Mouse (Mus musculus) midbrain, embryonic 11.5 days (tissue): ENCODE data around the gene Sez6l. TPM values are rescaled to one million over a fixed set of nuclear protein-coding genes. Genes with fewer than 3 reads are reported as not detected.
A peak's percentile ranks its signal among the peaks of the same experiment; 100 is the strongest.

ENCODE experiments used
- ATAC-seq: fragments of 200-750 bp; cut with Nextera tagmentation; 2 replicates; pipeline ENCODE4 v1.8.0; 2017; ENCODE audit warnings: moderate TSS enrichment, moderate library complexity; ENCODE audit not compliant: low FRiP score
- DNase-seq: peaks from one replicate; pipeline ENCODE4 v3.0.0; 2015; ENCODE audit warnings: low spot score; ENCODE audit errors: missing footprints
- H3K27ac ChIP-seq: fragments of 300-500 bp; sonication (generic); 2 replicates; pipeline ENCODE4 v1.5.1; 2014; ENCODE audit warnings: low read depth, low read length
- H3K27me3 ChIP-seq: fragments of 300-500 bp; sonication (generic); 2 replicates; pipeline ENCODE4 v1.6.1; 2014; ENCODE audit warnings: mild to moderate bottlenecking, low read length, moderate library complexity, mixed read lengths; ENCODE audit not compliant: control insufficient read depth, insufficient read depth
- H3K36me3 ChIP-seq: fragments of 300-500 bp; sonication (generic); 2 replicates; pipeline ENCODE4 v1.6.1; 2014; ENCODE audit warnings: mild to moderate bottlenecking, low read length, moderate library complexity, mixed read lengths; ENCODE audit not compliant: control insufficient read depth, insufficient read depth
- H3K4me1 ChIP-seq: fragments of 300-500 bp; sonication (generic); 2 replicates; pipeline ENCODE4 v1.6.1; 2014; ENCODE audit warnings: low read length; ENCODE audit not compliant: control insufficient read depth, insufficient read depth
- H3K4me2 ChIP-seq: fragments of 300-500 bp; sonication (generic); 2 replicates; pipeline ENCODE4 v1.6.1; 2014; ENCODE audit warnings: mild to moderate bottlenecking, moderate library complexity
- H3K4me3 ChIP-seq: fragments of 300-500 bp; sonication (generic); 2 replicates; pipeline ENCODE4 v1.5.1; 2014; ENCODE audit warnings: low read depth, low read length
- H3K9ac ChIP-seq: fragments of 300-500 bp; sonication (generic); 2 replicates; pipeline ENCODE4 v1.6.1; 2014; ENCODE audit warnings: low read length
- H3K9me3 ChIP-seq: fragments of 300-500 bp; sonication (generic); 2 replicates; pipeline ENCODE4 v1.6.1; 2016; ENCODE audit warnings: low read length; ENCODE audit not compliant: control insufficient read depth
- WGBS: fragments of 180-500 bp; shearing (Covaris S2); extraction: QIAGEN DNeasy Blood & Tissue Kit; methylation state at CpG from one replicate; pipeline ENCODE4 v1.1.7; 2014; 5-methylcytosine and 5-hydroxymethylcytosine counted together
- polyA plus RNA-seq: library from polyadenylated mRNA; unstranded; fragments of >200 nt; fragmentation: Nextera tagmentation; extraction: Ambion mirVana; gene quantifications from 2 replicates; pipeline ENCODE4 v1.2.1, GENCODE M21; 2014

The Sez6l gene
- polyA plus RNA-seq, 1 experiment from 2014 or later: 2.6 TPM

DNA sequence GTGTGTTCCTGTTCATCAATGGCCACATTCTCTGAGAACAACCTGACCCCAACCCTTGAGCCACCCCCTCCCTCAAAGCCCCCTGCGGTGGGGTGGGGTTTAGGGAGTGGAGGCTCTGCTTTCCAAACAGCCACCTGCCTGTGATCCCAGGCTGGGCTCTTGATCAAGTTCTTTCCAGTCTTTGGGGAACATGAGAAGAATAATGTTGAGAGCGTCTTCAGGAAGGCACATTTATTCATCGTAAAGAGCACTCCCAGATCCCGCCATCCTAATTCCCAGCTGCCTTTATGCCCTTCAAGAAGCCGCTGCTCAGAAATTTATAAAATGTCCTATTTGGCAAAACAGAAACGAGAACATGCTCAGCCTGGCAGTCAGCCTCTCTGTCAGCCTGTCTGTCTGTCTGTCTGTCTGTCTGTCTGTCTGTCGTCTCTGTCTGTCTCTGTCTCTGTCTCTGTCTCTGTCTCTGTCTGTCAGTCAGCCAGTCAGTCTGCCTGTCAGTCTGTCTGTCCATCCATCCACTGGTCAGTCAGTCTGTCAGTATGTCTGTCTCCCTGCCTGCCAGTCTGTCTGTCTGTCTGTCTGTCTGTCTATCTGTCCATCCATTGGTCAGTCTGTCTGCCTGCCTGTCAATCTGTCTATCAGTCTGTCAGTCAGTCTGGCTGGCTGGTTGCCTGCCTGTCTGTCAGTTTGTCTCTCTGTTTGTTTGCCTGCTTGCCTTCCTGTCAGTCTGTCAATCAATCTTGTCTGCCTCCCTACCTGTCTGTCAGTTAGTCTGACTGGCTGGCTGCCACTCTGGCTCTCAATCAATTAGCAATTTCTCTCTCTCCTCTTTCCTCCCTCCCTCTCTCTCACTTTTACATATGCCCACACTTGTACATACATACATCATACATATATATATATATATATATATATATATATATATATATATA, 19.0 kb upstream of the Sez6l start:
- no peaks in the 10 kb centered on the region for H3K27me3 ChIP-seq
- no peaks in the 10 kb centered on the region for H3K36me3 ChIP-seq
- H3K4me3 ChIP-seq: no peak overlapping the region
- H3K4me1 ChIP-seq: peaks cover 10% of the 10 kb centered on the region; the same call in 1 of the 2 replicates
- no peak overlapping the region; the same call in 1 of the 2 replicates for H3K27ac ChIP-seq
- DNase-seq (peak; percentile 75), ATAC-seq (no peak)
- H3K9me3 ChIP-seq: no peaks in the 10 kb centered on the region
- WGBS: 71% methylated on average over 7 of the region's 7 CpGs
- H3K4me2 ChIP-seq: no peak overlapping the region
- H3K9ac ChIP-seq: no peak overlapping the region

- ATAC-seq (no peak), DNase-seq (no peak)
- Histone ChIP-seq H3K27me3 (no peaks in the 10 kb centered on the region), H3K36me3 (no peaks in the 10 kb centered on the region), H3K4me1 (peaks cover 10% of the 10 kb centered on the region; the same call in 1 of the 2 replicates), H3K4me2 (no peak overlapping the region), H3K9ac (no peak overlapping the region), H3K27ac (no peak overlapping the region), H3K4me3 (no peak overlapping the region), H3K9me3 (no peaks in the 10 kb centered on the region)
- WGBS: 84% methylated on average over 1 of the region's 1 CpGs
Measured at GRCm38 (mm10) chr5:112591706-112592105, 14.7 kb upstream of the Sez6l start.

DNA sequence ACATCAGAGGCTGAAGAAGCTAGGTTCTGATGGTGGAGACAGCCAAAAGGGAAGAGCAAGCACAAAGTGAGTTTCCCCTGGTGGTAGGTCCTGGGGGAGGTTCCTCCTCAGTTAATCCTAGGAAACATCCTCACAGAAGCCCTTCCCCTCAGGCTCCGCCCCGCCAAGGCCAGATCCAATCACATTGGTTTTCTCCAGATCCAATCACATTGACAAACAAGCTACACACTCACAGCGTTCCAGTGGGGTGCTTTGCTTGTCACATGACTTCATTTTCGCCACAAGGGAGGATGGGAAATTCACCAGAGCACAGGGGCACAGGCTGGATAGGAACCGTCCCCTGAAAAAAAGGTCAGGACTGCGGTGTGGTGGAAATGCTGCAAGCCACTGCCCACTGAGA, 9.1 kb upstream of the Sez6l start:
- H3K27ac ChIP-seq: no peak overlapping the region
- peaks cover 7% of the 10 kb centered on the region for H3K4me1 ChIP-seq
- no peaks in the 10 kb centered on the region for H3K9me3 ChIP-seq
- DNase-seq (peak; percentile 53), ATAC-seq (no peak)
- 0 out of 2 replicates have a peak, but pooled peaks cover 2% of the 10 kb centered on the region for H3K27me3 ChIP-seq
- no peak overlapping the region for H3K4me3 ChIP-seq
- 49% methylated on average over 6 of the region's 6 CpGs for WGBS
- H3K36me3 ChIP-seq: no peaks in the 10 kb centered on the region
- no peak overlapping the region for H3K4me2 ChIP-seq
- H3K9ac ChIP-seq: no peak overlapping the region

- 93% methylated on average over 4 of the region's 4 CpGs for WGBS
- Histone ChIP-seq H3K36me3 (no peaks in the 10 kb centered on the region), H3K9me3 (no peaks in the 10 kb centered on the region), H3K4me3 (no peak overlapping the region), H3K27me3 (0 out of 2 replicates have a peak, but pooled peaks cover 2% of the 10 kb centered on the region), H3K9ac (no peak overlapping the region), H3K4me1 (peaks cover 7% of the 10 kb centered on the region), H3K27ac (no peak overlapping the region), H3K4me2 (no peak overlapping the region)
- no peak for DNase-seq
- ATAC-seq: no peak
Measured at GRCm38 (mm10) chr5:112584155-112584769, 7.3 kb upstream of the Sez6l start.

- DNase-seq (peak; percentile 84), ATAC-seq (0 out of 2 replicates have a peak, but pooled peaks have one; percentile 16)
- no peaks in the 10 kb centered on the region for H3K36me3 ChIP-seq
- H3K27me3 ChIP-seq: peaks cover 3% of the 10 kb centered on the region; the same call in 1 of the 2 replicates
- H3K4me3 ChIP-seq: no peak overlapping the region
- H3K9me3 ChIP-seq: no peaks in the 10 kb centered on the region
- WGBS: 25% methylated on average over 9 of the region's 9 CpGs
- H3K4me2 ChIP-seq: no peak overlapping the region
- no peak overlapping the region for H3K9ac ChIP-seq
- H3K27ac ChIP-seq: no peak overlapping the region
- peaks cover 7% of the 10 kb centered on the region for H3K4me1 ChIP-seq
Measured at GRCm38 (mm10) chr5:112583304-112583703, 6.3 kb upstream of the Sez6l start.

- Histone ChIP-seq H3K27ac (no peak overlapping the region), H3K4me2 (peak overlapping the region; percentile 90), H3K36me3 (no peaks in the 10 kb centered on the region), H3K4me1 (peaks cover 24% of the 10 kb centered on the region), H3K4me3 (no peak overlapping the region), H3K9ac (peak overlapping the region; percentile 65; the same call in 1 of the 2 replicates), H3K9me3 (no peaks in the 10 kb centered on the region), H3K27me3 (peaks cover 32% of the 10 kb centered on the region)
- no peak for ATAC-seq
- WGBS: 5% methylated on average over 10 of the region's 10 CpGs
- DNase-seq: peak; percentile 87
Measured at GRCm38 (mm10) chr5:112577750-112578149, 765 bp upstream of the Sez6l start.

DNA sequence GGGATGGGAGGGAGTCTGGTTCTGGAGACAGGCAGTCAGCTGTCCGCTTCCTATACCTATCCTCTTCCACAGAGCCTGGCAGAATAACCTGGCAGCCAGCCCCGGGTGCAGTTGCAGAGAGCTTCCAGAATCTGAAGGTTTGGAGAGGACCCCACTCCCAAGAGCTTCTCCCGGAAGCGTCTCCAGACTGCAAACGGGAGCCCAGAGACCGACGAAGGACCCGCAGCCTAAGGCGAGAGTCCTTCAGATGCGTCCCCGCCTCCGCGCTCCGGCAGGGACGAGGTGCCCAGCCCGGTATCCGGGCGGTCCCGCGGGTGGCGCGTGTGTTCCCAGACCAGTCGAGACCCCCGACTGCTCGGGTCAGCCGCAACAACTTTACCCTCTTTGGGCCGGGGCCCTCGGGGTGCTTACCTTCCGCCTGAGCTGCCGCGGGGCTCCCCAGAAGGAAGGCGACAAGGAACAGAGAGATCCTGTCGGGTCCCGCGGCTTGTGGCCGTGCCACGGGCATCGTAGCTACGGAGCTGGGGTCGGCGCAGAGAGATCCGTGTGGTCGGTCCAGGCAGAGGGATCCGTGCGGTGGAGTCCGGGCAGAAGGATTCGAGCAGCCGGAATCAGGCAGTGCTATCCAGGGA, 508 bp downstream of the Sez6l start:
- Histone ChIP-seq H3K4me3 (peak overlapping the region; percentile 48), H3K9ac (peak overlapping the region; percentile 65), H3K36me3 (no peaks in the 10 kb centered on the region), H3K9me3 (no peaks in the 10 kb centered on the region), H3K27me3 (peaks cover 32% of the 10 kb centered on the region), H3K4me1 (peaks cover 24% of the 10 kb centered on the region), H3K4me2 (peak overlapping the region; percentile 90), H3K27ac (no peak overlapping the region)
- peak; percentile 97 for DNase-seq
- under 1% methylated on average over 48 of the region's 48 CpGs for WGBS
- ATAC-seq: peak; percentile 50

GRCm38 (mm10) chr5:112575151-112575915, 1.7 kb downstream of the Sez6l start:
- Histone ChIP-seq H3K27ac (no peak overlapping the region), H3K4me2 (peak overlapping the region; percentile 90), H3K27me3 (peaks cover 30% of the 10 kb centered on the region), H3K4me1 (peaks cover 24% of the 10 kb centered on the region), H3K4me3 (peak overlapping the region; percentile 48), H3K9me3 (no peaks in the 10 kb centered on the region), H3K36me3 (no peaks in the 10 kb centered on the region), H3K9ac (no peak overlapping the region)
- peak; percentile 97 for DNase-seq
- 6% methylated on average over 12 of the region's 12 CpGs for WGBS
- ATAC-seq: no peak
